Mouse (Mus musculus): Measurements from ENCODE around the gene Lpp. TPM values are rescaled to one million over a fixed set of nuclear protein-coding genes. Genes with fewer than 3 reads are reported as not detected.

The Lpp gene
- total RNA-seq, 4 experiments from 2014 or later = 8.3 to 12.0 (median 10.4) TPM

DNA sequence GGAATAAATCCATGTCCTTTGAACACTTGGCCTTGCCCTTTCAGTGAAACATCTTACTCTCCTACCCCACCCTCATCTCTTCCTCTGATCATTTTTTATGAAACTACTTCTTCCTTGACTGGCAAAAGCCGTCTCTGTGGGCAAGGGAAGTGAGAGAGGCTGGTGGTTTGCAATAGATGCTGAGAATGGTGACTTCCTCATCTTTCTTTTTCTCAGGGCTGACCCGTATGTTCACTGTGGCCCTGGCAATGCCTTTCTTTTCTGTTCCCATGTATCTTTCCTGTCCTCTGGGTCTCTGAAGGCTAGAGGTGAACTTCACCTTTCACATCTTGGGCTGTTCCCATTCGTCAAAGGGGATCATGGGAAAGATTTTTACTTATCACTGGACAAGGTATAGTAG lies 226.7 kb downstream of the Lpp start:
- no peak for DNase-seq (ENCODE audit: low spot score in 2 of 2)

DNA sequence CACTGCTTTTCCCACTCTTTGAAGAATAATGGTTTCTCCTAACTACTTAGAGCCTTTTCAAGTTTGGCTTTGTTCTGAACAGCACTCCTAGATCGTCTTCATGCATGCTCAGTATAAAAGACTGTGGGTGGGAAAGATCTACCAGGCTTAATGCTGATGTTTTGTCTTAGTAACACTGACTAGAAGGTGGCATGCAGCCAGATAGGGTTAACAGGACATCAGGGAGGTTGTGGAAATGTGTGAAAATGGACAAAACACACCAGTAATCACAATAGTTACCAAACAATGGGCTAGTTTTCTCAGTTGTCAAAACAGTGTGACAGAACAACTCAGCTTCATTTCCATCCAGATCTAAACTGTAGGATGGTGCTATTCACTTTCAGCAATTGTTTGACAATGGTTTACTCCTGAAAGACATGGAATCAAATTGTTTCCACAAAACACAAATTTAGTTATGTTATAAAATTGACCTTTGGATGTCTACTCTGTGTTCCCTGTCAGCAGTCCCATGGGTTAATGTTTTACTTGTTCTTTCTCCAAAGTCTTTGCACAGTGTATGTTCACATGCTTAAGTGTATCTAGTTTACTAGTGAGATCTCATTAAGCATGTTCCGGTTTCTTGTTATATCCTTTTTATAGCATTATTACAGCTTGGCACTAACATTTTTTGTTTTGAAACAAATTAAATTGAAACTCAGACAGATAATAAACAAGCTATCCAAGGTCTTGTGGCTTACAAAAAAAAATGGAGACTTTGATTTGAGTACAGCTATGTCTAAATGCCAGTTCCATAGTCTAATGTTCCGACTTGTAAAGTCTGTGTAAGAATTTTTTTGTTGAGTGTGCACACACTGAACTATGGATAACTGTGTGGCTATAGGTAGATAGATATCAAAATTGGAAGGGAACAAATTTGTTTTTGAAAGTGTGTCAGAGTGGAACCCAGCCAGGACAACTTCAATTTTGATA lies 229.2 kb downstream of the Lpp start:
- no peak for DNase-seq (ENCODE audit: low spot score in 2 of 2)

DNA sequence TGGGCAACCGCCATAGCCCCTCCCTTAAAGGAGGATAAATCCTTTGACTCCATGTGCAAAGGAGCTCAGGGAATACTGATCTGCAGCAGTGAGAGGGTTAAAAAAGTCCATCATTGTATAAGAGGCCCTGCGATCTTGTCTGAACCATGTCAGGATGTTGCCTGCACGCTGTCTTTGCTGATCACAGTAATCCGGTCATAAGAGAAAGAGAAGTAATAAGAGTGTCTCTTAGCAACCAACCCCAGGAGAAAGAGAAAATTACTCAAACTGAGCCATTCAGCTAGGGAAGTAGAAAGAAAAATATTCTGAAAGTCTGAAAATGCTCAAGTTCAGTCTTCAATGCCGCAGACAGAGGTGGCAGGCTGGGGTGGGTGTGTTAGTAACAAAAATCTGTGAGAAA lies 231.0 kb downstream of the Lpp start:
- DNase-seq (ENCODE audit: low spot score in 2 of 2) = no peak

DNA sequence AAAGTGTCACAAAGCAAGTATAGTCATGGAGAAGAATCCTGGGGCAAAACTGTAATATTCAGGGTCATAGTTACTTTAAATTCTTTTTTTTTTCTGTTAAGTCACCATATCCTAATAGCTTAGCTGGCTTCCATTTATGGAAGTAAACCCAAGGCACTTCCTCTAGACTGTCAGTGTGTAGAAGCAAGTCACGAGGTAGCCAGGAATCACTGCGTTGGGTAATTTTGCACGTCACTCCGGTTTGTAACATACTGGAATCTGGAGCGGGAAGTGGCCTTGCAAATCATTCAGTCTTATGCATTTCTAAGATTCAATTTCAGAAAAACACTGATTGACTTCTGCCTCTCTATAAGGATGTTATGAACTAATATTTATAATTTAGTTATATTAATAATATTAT lies 232.3 kb downstream of the Lpp start:
- no peak for DNase-seq (ENCODE audit: low spot score in 2 of 2)

DNA sequence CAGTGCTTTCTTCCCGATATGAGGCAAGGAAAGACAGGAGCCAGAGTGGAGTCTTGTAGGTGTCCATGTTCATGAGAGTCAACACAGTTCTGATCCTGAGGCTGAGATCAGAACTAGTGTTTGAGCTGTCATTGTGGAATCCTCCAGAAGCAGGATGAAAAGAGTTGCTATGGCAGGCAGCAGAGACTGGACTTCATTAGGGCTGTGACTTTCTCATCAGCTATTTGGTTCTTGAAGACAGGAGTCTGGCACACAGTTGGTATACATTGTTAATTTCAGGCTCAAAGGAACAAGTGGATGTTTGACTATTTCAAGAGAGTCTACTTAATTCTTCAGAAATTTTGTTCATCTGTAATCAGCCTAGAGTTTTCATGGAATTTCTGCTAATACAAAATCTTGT lies 235.5 kb downstream of the Lpp start:
- no peak for DNase-seq (ENCODE audit: low spot score in 2 of 2)

DNA sequence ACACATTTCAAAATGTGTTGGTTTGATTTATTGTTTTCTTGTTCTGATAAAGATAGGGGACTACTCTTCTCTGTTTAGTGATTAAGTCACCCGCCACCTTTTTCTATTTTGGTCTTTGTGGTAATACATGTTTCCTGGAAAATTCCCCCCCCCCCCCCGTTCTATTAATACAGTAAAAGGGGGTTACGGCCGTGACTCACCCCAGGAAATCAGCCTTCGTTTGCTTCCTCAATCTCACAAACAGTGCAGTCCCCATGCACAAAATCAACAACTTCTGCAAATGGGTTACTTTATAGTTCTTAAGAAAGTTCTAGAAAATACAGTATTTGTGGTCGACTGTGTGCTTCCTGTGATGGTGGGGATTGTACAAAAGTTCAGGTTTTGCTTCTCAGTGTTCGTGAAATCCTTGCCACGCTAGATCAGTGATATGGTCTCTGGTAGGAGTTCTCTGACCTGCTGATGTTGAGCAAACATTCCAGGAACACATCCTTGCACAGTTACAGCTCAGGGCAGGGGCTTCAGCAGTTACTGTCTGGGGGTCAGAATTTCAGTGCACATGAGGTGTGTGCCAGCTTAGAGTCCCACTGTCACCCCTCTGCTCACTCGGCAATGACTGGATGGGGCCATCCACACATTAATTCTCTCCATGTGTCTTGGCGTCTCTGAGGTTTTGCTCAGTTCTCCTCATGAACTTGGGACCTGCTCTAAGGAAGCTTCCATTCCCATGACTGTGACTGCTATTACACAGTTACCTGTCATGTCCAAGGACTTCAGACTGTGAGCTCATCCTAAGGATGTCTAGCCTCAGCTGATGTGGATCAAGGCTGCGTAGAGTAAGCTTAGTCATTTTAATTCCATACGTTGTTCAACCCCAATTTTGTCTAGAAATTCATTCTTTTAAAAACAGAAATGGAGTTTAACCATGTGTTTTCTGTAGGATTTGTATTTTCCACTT lies 236.2 kb downstream of the Lpp start:
- DNase-seq (ENCODE audit: low spot score in 2 of 2) = no peak

DNA sequence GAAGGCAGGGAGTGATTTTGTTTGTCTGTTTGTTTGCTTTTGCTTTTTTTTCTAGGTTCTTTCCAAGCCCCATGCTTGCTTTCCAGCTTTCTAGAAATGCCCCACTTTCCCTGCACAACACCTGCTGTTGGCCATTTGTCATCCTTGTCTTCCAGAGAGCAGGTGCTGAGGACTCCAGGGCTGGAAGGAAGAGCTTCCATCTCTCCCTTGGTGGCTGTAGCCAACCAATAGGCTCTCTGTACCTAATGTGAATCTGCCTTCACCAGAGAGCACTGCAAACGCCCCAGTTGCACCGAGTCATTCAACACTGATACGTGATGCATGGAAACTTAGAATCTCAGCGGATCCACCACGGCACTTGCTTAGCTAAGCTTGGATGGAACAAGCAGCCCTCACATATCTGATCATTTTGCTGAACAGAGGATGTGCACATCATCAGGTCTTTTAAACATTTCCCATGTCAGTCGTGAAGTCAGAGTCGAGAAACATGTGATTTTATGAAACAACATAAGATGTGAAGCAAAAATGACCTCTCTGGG lies 242.1 kb downstream of the Lpp start:
- DNase-seq (ENCODE audit: low spot score in 2 of 2) = no peak

DNA sequence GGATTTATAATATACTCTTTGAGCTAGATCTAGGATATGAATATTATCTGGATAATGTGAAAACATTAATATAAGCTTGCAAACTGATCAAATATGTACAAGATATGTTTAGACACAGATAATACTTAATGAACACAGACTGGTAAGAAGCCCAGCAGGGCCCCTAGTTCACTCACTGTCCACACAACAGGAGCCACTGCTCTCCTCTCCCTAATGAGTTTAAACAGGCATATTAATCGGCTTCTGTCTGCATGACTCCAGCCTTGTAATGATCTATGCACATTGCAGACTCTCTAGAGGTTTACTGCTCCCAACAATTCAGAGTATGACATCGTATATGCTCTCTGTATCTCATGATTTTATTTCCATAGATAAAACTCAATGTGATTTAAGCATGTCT lies 243.6 kb downstream of the Lpp start:
- no peak for DNase-seq (ENCODE audit: low spot score in 2 of 2)

DNA sequence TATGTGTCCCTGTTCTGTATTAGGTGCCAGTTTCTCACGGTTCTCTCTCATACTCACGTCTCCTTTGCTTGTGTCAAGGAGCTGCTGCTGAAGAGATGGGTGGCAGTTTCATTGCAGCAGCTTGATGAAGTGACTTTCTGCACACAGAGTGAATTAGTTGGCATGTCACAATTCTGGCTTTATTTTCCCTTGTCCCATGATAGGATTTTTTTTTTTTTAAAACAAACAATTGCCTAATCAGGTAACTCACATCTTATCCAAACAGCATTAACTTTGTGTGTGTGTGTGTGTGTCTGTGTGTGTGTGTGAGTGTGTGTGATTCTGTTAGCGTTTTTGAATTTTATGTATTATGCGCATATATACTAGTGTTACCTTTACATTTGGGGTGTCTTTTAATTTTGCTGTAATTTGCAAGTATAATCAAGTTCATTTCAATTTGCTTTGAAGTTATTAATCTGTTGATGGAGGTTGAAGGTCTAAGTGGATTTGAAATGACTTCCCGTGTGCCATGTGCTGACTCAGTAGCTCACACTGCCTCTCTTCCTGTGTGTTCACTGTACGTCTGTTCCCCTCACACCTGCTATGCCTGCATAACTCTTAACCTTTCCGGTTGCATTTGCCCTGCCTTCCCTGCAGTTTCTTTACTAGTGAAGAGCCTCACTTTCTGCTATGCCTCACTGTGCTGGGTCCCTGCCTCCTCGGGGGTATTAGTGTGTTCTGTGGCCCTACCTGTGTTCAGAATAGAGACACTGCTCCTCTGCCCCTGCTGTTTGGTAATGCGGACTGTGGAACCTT lies 247.9 kb downstream of the Lpp start:
- no peak for DNase-seq (ENCODE audit: low spot score in 2 of 2)

DNA sequence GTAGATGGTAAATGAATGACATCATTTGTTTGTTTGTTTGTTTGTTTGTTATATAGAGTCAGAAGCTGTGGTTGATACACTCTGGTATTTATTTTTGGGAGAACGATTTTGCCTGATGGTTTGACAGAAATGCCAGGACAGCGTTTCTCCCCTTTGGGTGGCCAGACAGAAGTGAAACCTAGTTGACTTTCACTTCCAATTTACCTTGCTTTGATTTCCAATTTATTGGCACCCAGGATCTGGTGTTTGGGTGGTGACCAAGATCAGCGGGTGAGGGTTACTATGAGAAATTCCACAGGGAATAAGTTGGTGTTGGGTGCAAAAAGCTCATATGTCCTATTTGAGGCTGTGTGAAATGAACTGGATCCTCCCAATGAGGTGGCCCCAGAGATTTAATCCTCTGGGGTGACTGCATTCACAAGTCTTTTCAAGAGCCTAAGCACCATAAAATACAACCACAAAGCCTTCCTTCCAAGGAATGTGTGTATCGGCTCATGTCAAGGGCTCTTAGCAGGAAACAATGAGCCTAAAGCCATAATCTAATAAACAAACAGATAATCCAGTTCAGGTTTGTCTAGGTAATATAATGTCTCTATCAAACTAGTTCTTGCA lies 249.8 kb downstream of the Lpp start:
- DNase-seq (ENCODE audit: low spot score in 2 of 2) = no peak

DNA sequence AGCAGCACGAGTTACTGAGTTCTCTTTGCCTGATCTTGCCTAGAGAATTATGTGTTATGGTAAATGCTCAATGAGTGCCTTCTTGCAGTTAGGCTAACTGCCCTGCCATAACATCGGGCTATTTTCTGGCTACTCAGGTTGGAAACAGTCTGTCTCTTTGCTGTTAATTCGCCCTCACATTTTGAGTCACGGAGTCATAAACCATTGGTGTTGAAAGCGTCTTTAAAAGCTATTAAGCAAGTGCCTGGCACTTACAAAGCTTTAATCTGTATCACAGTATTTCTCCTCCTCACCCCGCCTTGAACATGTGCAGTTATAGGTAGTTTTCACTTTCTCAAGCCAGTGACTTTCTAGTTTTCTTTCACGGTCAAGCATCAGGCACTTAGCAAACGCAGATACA lies 250.8 kb downstream of the Lpp start:
- no peak for DNase-seq (ENCODE audit: low spot score in 2 of 2)

DNA sequence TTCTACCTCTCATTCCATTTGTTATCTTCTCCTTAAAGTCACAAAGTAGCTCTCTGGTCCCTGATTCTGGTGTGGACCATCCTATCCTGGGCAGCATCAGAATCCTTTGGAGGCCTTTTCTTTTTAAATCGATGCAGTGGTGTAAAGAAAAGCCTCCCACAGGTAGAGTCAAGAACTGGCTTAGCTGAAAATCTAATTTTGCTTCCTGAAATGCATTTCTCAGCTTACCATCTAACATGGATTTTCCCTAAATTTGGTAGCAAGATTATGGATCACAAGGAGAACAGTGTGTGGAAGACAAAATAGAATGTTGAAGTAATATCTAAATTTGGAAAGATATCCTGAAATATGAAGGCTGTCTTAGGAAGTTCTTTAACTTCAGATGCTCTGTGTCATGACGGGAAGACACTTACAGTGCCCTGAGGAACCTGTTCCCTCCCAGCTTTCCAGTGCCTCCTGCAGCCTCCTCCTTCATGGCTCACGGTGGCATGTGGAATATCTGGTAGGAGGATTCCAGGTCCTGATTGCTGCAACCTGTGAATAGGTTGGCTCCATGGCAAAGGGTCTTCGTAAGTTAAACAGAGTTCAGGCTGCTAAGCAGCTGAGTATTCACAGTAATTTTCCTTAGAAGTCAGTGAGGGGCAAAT lies 251.6 kb downstream of the Lpp start:
- DNase-seq (ENCODE audit: low spot score in 2 of 2) = no peak

DNA sequence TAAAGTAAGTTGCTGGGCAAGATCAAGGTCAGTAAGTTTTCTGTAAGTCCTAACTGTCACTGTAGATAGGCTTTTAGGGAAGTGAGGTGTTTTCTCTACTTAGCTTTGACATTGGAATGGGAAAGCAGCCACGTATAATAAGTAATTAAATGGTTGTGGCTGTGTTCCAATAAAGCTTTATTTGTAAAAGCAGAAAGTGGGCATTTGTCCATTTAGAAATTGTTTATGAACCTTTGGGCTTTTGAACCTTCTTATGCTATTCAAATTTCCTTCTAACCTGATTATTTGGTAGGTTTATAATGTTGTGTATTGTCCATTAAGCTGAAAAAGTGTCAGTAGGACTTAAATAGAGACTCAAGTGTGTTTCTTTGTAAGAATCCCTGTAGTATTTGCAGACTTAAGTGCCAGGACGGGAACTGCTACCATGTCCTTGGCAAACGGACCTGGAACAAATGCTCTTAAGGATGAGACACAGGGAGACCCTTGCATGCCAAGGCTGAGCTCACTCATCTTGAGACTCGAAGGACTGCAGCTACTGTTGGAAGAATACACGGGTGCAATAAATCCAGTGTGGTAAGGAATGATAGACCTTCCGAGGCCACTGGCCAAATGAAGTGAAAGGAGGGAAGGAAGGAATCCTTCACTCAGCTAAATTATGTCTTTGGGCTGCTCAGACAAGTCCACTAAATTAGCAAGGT lies 252.7 kb downstream of the Lpp start:
- no peak for DNase-seq (ENCODE audit: low spot score in 2 of 2)

DNA sequence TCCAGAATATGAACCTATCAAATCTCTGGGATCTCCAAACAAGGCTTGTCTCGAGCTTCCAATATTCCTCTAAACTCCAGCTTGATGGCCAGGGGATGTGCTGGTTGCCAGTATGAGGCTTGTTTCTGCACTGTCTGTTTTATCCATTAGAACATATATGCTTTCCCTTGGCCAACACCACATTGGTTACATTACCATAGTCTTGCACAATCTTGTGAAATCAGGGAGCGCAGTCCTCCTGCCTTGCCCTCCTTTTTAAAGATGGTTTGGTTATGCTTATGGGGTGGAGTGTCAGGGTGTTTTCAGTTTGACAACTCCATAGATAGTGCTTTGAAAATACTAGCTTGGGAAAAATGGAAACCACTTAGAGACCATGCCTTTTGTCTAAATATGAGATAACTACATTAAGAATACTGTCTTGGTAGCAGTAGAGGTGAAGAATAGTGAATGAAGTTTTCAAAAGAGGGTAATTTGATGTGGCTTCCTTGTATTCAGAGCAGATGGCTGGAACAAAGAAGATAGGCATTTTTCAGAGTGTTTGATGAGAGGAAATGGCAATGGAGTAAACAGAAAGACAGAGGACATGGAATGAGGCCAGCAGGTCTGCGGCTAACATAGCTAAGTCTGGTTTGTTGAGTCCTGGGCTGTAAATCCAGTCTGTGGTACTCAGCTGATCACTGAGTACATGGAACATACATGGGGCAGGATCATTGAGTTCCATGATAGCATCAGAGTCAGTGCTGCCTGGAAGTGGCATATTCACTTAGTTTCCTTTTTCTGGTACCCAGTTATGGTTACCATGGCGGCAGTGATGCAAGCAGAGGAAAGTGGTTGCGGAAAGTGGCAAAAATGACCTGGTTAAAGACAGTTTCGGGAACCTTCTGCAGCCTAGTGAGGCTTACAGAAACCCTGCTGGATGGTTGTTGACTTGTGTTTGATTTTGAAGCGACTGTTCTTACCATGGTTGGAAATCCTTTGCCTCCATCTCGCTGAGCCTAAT lies 258.6 kb downstream of the Lpp start:
- no peak for DNase-seq (ENCODE audit: low spot score in 2 of 2)

DNA sequence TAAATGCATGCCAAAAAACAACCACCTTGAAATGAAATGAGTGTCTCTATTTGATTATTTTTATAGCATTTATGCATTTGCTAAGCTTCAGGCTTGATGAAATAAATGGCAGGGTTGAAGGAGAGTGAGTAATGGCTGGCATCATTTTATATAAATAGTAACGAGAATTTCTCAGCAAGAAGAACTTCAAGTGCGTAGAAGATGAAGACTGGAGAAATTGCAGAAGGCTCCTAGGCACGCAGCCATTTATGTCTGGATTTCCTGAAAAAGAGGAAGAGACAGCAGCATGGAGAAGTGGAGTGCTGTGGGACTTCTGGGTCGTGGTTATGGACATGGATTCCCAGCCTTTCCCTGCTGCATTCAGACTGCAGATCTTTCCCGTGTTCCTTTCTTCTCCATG lies 259.7 kb downstream of the Lpp start:
- no peak for DNase-seq (ENCODE audit: low spot score in 2 of 2)

DNA sequence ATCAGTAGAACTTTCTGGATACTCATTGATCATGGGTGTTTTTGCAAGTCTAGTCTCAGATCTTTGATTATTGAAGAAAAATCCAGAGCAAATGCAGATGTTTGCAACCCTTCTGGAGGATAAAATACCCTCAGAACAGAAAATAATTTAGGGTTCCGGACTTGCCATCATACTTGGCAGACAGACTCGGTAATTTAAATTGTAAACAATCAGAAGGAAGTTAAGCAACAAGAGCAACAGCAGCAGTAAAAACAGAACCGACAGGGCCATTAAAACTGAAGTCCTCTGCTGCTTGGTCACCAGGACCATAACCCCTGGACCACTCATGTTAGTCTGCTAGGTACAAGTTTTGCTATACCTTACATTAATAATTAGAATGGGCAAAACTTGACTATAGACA lies 261.8 kb downstream of the Lpp start:
- no peak for DNase-seq (ENCODE audit: low spot score in 2 of 2)

DNA sequence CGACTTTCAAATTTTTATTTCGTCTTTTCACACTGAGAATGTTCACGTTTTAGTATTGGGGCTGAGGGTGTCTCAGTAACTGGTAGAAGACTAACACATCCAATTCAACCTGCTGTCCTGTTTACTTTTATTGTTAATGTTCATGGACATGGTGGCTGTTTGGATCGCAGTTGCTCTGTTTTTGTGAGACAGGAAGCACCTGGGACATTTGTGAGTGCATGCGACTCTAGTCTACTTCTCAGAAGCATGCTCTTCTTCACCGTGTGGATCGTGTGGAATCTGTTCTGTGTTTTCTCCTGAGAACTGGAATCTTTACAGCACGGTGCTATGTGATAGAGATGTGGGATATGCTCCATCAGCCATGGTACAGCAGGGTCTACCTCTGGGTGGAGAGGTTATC lies 262.7 kb downstream of the Lpp start:
- DNase-seq (ENCODE audit: low spot score in 2 of 2) = no peak

DNA sequence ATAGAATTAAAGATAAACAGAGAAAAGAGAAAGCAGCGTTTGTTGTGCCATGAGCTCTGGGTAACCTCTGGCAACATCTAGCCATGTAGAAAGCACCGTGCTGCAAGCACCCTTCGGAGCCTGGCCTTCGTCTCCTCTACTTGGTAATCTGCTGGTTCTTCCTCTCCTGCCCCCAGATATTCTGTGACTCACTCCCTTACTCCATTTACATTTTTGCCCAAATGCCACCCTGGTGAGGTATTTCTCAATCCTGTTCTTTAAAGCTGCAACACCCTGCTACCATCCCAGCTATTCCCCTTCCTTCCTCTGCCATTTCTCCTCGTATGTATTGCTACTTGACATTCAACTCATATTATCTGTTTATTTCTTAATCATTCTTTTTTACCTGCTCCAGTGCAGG lies 263.4 kb downstream of the Lpp start:
- DNase-seq (ENCODE audit: low spot score in 2 of 2) = no peak
